9 mouse cellular contexts compared by ENCODE assay signal in the genomic region with DNA sequence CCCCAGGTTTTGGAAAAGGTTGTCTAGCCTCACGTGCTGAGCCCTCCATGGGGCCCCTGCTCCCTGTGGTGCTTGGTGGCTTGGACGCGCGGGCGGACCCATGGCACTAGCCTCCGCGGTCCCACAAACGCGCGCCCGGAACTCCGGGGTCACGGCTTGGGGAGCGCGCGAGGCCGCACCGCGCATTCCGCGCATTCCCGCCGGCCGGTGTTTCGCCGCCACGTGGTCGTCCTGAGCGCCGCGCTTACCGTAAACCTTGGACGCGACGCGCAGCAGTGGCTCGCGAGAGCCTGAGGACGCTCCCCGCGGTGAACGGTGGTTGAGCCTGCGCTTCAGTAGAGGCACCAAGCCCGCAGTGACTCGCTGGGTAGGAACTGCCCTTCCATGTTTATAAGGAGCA. TPM values are rescaled to one million over a fixed set of nuclear protein-coding genes. Genes with fewer than 3 reads are reported as not detected.
DNase-seq lines count a peak whose midpoint lies in the region; ATAC-seq and TF ChIP-seq lines count a peak whose summit lies in the region.
"Had no signal": no experiment of that assay in that cellular context is flagged by ENCODE, and none has a peak within 500 bp of the region (broad histone marks: within the 10 kb centered on the region; RNA-seq: fewer than 3 reads in every experiment).

No protein-coding gene starts in this region.

- peak overlapping the region; percentile 40 for H3K9ac ChIP-seq in hindbrain, embryonic 15.5 days
- peak overlapping the region; percentile 63 for H3K9ac ChIP-seq in limb, embryonic 11.5 days (ENCODE audit: low read length)
- H3K9ac ChIP-seq in stomach, embryonic 14.5 days (replicated peaks; ENCODE audit: low read depth, low read length) = no peak overlapping the region; the same call in 1 of the 2 replicates

- H3K4me3 ChIP-seq in cerebellum, adult 2 months (replicated peaks; ENCODE audit: insufficient read depth, low read depth, low read length) = peak overlapping the region; percentile 25
- peak overlapping the region; percentile 83 for H3K4me3 ChIP-seq in gastrocnemius, adult 2 months
- H3K4me3 ChIP-seq in hindbrain, embryonic 15.5 days = peak overlapping the region; percentile 49
- peak overlapping the region; percentile 70 for H3K4me3 ChIP-seq in limb, embryonic 11.5 days (ENCODE audit: low read depth, low read length)
- peak overlapping the region; percentile 83 for H3K4me3 ChIP-seq in midbrain, embryonic 10.5 days
- H3K4me3 ChIP-seq in stomach, embryonic 14.5 days (ENCODE audit: low read depth, low read length) = peak overlapping the region; percentile 49

- no peaks in the 10 kb centered on the region for H3K9me3 ChIP-seq in hindbrain, embryonic 15.5 days
- no peaks in the 10 kb centered on the region for H3K9me3 ChIP-seq in limb, embryonic 11.5 days (ENCODE audit: control insufficient read depth, low read length)
- no peaks in the 10 kb centered on the region for H3K9me3 ChIP-seq in midbrain, embryonic 10.5 days (replicated peaks)
- no peaks in the 10 kb centered on the region for H3K9me3 ChIP-seq in stomach, embryonic 14.5 days (ENCODE audit: control insufficient read depth, low read depth, low read length)
- H3K9me3 ChIP-seq: G1E had no signal

- no peak overlapping the region for H3K27ac ChIP-seq in cerebellum, adult 2 months (ENCODE audit: insufficient read depth, low read length)
- H3K27ac ChIP-seq in gastrocnemius, adult 2 months = peak overlapping the region; percentile 60
- H3K27ac ChIP-seq in hindbrain, embryonic 15.5 days (replicated peaks) = no peak overlapping the region
- H3K27ac ChIP-seq in limb, embryonic 11.5 days (replicated peaks; ENCODE audit: low read depth, low read length) = peak overlapping the region; percentile 58
- peak overlapping the region; percentile 98 for H3K27ac ChIP-seq in midbrain, embryonic 10.5 days (replicated peaks)
- H3K27ac ChIP-seq in stomach, embryonic 14.5 days (ENCODE audit: low read length) = no peak overlapping the region

- H3K27me3 ChIP-seq in cerebellum, adult 2 months (ENCODE audit: control insufficient read depth, insufficient read depth, low read length) = peaks cover 3% of the 10 kb centered on the region; the same call in 1 of the 2 replicates
- H3K27me3 ChIP-seq in hindbrain, embryonic 15.5 days = peaks cover 52% of the 10 kb centered on the region
- no peaks in the 10 kb centered on the region for H3K27me3 ChIP-seq in limb, embryonic 11.5 days (ENCODE audit: control insufficient read depth, insufficient read depth, low read length)
- H3K27me3 ChIP-seq in midbrain, embryonic 10.5 days (ENCODE audit: low read depth, poor library complexity, severe bottlenecking) = peaks cover 51% of the 10 kb centered on the region
- H3K27me3 ChIP-seq in stomach, embryonic 14.5 days (ENCODE audit: control insufficient read depth, insufficient read depth, low read length) = peaks cover 3% of the 10 kb centered on the region; the same call in 1 of the 2 replicates

- H3K36me3 ChIP-seq in hindbrain, embryonic 15.5 days = no peaks in the 10 kb centered on the region
- no peaks in the 10 kb centered on the region for H3K36me3 ChIP-seq in limb, embryonic 11.5 days (ENCODE audit: control insufficient read depth, insufficient read depth, low read length)
- H3K36me3 ChIP-seq in midbrain, embryonic 10.5 days = no peaks in the 10 kb centered on the region
- H3K36me3 ChIP-seq in stomach, embryonic 14.5 days (ENCODE audit: control insufficient read depth, insufficient read depth, low read length) = no peaks in the 10 kb centered on the region
- H3K36me3 ChIP-seq: G1E had no signal

- H3K4me1 ChIP-seq in cerebellum, adult 2 months (ENCODE audit: control insufficient read depth, insufficient read depth, low read length) = peaks cover 6% of the 10 kb centered on the region
- H3K4me1 ChIP-seq in hindbrain, embryonic 15.5 days (replicated peaks) = peaks cover 56% of the 10 kb centered on the region
- H3K4me1 ChIP-seq in limb, embryonic 11.5 days (ENCODE audit: control insufficient read depth, insufficient read depth, low read length) = peaks cover 16% of the 10 kb centered on the region
- H3K4me1 ChIP-seq in midbrain, embryonic 10.5 days = peaks cover 55% of the 10 kb centered on the region
- peaks cover 18% of the 10 kb centered on the region for H3K4me1 ChIP-seq in stomach, embryonic 14.5 days (ENCODE audit: control insufficient read depth, insufficient read depth, low read length)

- under 1% methylated on average over 45 of the region's 45 CpGs for WGBS in cerebellum, adult 2 months
- under 1% methylated on average over 45 of the region's 45 CpGs for WGBS in hindbrain, embryonic 15.5 days
- under 1% methylated on average over 44 of the region's 45 CpGs for WGBS in limb, embryonic 11.5 days
- under 1% methylated on average over 45 of the region's 45 CpGs for WGBS in midbrain, embryonic 10.5 days
- under 1% methylated on average over 45 of the region's 45 CpGs for WGBS in stomach, embryonic 14.5 days

- no peak for TF ChIP-seq POLR2A in cerebellum, adult 2 months (IDR thresholded peaks at IDR 0.05; ENCODE audit: borderline replicate concordance, insufficient read depth, low read length)

- TF ChIP-seq CTCF in cerebellum, adult 2 months (IDR thresholded peaks at IDR 0.05; ENCODE audit: borderline replicate concordance, insufficient read depth, low read depth, low read length) = no peak
- TF ChIP-seq CTCF in gastrocnemius, adult 2 months (IDR thresholded peaks at IDR 0.05) = peak; percentile 37

- peak; percentile 62 to 63 for DNase-seq in cerebellum, adult 2 months
- DNase-seq in cerebellum, postnatal 25 days = peak; percentile 69 to 84
- peak; percentile 79 for DNase-seq in gastrocnemius, adult 2 months
- DNase-seq in limb, embryonic 11.5 days (ENCODE audit: low spot score) = peak; percentile 91
- DNase-seq in midbrain, embryonic 10.5 days (ENCODE audit: low spot score) = peak; percentile 88

- no peak for ATAC-seq in cerebellum, adult (ENCODE audit: insufficient number of reproducible peaks, low FRiP score, low TSS enrichment)
- peak; percentile 27; the same call in 1 of the 2 replicates for ATAC-seq in hindbrain, embryonic 15.5 days (ENCODE audit: low FRiP score, low read depth)
- ATAC-seq in limb, embryonic 11.5 days (ENCODE audit: insufficient number of reproducible peaks, low FRiP score, low TSS enrichment, low read depth) = no peak
- ATAC-seq in stomach, embryonic 14.5 days (ENCODE audit: insufficient number of reproducible peaks, insufficient read depth, low FRiP score, low read depth) = peak; percentile 47

- H3K4me2 ChIP-seq in hindbrain, embryonic 15.5 days = peak overlapping the region; percentile 100
- peak overlapping the region; percentile 84 for H3K4me2 ChIP-seq in limb, embryonic 11.5 days (ENCODE audit: low read depth, severe bottlenecking)
- H3K4me2 ChIP-seq in stomach, embryonic 14.5 days (replicated peaks; ENCODE audit: low read depth, low read length) = peak overlapping the region; percentile 96

- intact Hi-C loops in gastrocnemius, adult 2 months (cut with DNase I) = loop anchor here (5.0 kb wide), 1 partner anchor 84 kb away; no protein-coding TSS in a partner anchor

RNA-seq across cellular contexts. Expression of a gene that starts 3.5 kb away (rescaled TPM):
- 21.8 and 23.1 TPM in 2 replicates for polyA plus RNA-seq in cerebellum, adult 2 months (2012; rRNA removed)
- 1 to 10 TPM; 1.6 to 5.2 TPM for total RNA-seq in gastrocnemius, adult 2 months (2021)
- 34.2 and 38.2 TPM in 2 replicates for polyA plus RNA-seq in hindbrain, embryonic 15.5 days (2015; fragmentation: Nextera tagmentation; extraction: Ambion mirVana)
- 166 and 200 TPM in 2 replicates for polyA plus RNA-seq in limb, embryonic 11.5 days (2014; fragmentation: Nextera tagmentation; extraction: Ambion mirVana)
- polyA plus RNA-seq in midbrain, embryonic 10.5 days (2016; fragmentation: Nextera tagmentation; extraction: Ambion mirVana) = 238 and 258 TPM in 2 replicates
- polyA plus RNA-seq in stomach, embryonic 14.5 days (2014; fragmentation: Nextera tagmentation; extraction: Ambion mirVana) = 82.9 and 95.3 TPM in 2 replicates
- polyA plus RNA-seq: G1E had no signal

RNA-seq across cellular contexts. Expression of a gene that starts 28.4 kb away (rescaled TPM):
- 38.0 and 45.8 TPM in 2 replicates for polyA plus RNA-seq in cerebellum, adult 2 months (2012; rRNA removed)
- total RNA-seq in gastrocnemius, adult 2 months (2021) = 1 to 10 TPM; 8.1 to 9.9 TPM
- polyA plus RNA-seq in hindbrain, embryonic 15.5 days (2015; fragmentation: Nextera tagmentation; extraction: Ambion mirVana) = 32.0 and 34.1 TPM in 2 replicates
- 22.6 and 23.3 TPM in 2 replicates for polyA plus RNA-seq in limb, embryonic 11.5 days (2014; fragmentation: Nextera tagmentation; extraction: Ambion mirVana)
- 30.7 and 34.4 TPM in 2 replicates for polyA plus RNA-seq in midbrain, embryonic 10.5 days (2016; fragmentation: Nextera tagmentation; extraction: Ambion mirVana)
- polyA plus RNA-seq in stomach, embryonic 14.5 days (2014; fragmentation: Nextera tagmentation; extraction: Ambion mirVana) = 23.7 and 25.8 TPM in 2 replicates

RNA-seq across cellular contexts. Expression of a gene that starts 46.9 kb away (rescaled TPM):
- not detected in 2 replicates for polyA plus RNA-seq in cerebellum, adult 2 months (2012; rRNA removed)
- total RNA-seq in gastrocnemius, adult 2 months (2021) = not detected
- polyA plus RNA-seq in hindbrain, embryonic 15.5 days (2015; fragmentation: Nextera tagmentation; extraction: Ambion mirVana) = 25.8 and 43.7 TPM in 2 replicates
- polyA plus RNA-seq in limb, embryonic 11.5 days (2014; fragmentation: Nextera tagmentation; extraction: Ambion mirVana) = 0.47 and 0.52 TPM in 2 replicates
- 96.3 and 110 TPM in 2 replicates for polyA plus RNA-seq in midbrain, embryonic 10.5 days (2016; fragmentation: Nextera tagmentation; extraction: Ambion mirVana)
- polyA plus RNA-seq in stomach, embryonic 14.5 days (2014; fragmentation: Nextera tagmentation; extraction: Ambion mirVana) = not detected in 2 replicates

Comparison
In these comparisons a context has a peak if more than half of its experiments do, and no peak if none do; other contexts are left out.
1. H3K27ac ChIP-seq: peak in gastrocnemius, adult 2 months (single experiment), limb, embryonic 11.5 days (single experiment) and midbrain, embryonic 10.5 days (single experiment); none in cerebellum, adult 2 months (single experiment), hindbrain, embryonic 15.5 days (single experiment) and stomach, embryonic 14.5 days (single experiment).
2. H3K4me3 ChIP-seq: peak in every context shown above with its lines; median percentile 83 in gastrocnemius, adult 2 months; 83 in midbrain, embryonic 10.5 days; 70 in limb, embryonic 11.5 days; 49 in hindbrain, embryonic 15.5 days; 49 in stomach, embryonic 14.5 days; 25 in cerebellum, adult 2 months.
3. ATAC-seq: peak in hindbrain, embryonic 15.5 days (single experiment) and stomach, embryonic 14.5 days (single experiment); none in cerebellum, adult (single experiment) and limb, embryonic 11.5 days (single experiment).
4. RNA of a gene that starts 46.9 kb away (polyA plus RNA-seq): 96.3 to 110 TPM in midbrain, embryonic 10.5 days and 25.8 to 43.7 TPM in hindbrain, embryonic 15.5 days; 0.47 to 0.52 TPM in limb, embryonic 11.5 days, not detected in cerebellum, adult 2 months and not detected in stomach, embryonic 14.5 days; every median in the first group is over 10 times any median in the second.
5. Peak in every context shown above with its lines, with median percentiles within 50 percentile points of each other: DNase-seq and H3K4me2 ChIP-seq.